In the genomic region with DNA sequence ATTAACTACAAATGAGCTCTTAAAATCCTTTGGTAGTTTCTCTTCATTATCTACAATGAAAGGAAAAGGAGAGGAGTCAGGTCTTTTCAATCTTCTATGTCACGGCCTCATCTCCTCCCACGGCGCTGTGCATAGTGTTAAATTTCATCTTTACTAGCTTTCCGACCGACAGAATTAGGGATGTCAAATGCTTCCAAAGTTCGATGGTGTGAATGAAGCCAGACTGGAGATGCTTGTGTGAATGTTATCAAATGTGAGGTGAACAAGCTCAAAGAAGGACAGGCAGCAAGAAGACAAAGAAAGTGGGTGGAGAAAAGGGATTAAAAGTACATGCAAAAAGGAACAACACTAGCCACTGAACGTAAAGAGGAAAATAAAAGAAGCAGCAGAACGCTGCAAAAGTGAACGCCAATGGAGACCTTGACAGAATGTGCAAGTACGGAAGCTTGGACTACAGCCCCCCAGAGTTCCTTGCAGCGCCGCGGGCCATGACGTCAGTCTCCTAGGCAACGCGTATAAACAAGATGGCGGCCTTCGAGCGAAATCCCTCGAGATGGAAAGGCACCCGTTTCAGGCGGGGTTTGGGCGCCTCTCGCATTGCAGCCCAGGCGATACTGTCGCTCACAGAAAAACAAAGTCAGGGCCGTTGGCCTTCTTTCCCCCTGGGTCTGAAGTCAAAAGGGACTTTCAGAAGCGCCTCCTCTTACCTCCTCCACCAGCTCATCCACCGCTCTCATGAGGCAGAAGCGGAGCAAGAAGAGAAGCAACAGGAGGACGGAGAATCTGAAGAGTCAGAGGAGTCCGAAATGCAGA, we compare ENCODE assay signal across 8 mouse cellular contexts. TPM values are rescaled to one million over a fixed set of nuclear protein-coding genes. Genes with fewer than 3 reads are reported as not detected.
DNase-seq lines count a peak whose midpoint lies in the region; ATAC-seq lines count a peak whose summit lies in the region.

TSS of gene Lrguk (plus strand) at position 516 of the 813 bp plus-strand sequence.

- H3K9me3 ChIP-seq in intestine, embryonic 14.5 days (ENCODE audit: control insufficient read depth, low read length) = no peaks in the 10 kb centered on the region

- H3K36me3 ChIP-seq in intestine, embryonic 14.5 days (ENCODE audit: control insufficient read depth, insufficient read depth, low read length) = no peaks in the 10 kb centered on the region

- peak within 1 kb of the TSS; percentile 64 for H3K4me3 ChIP-seq in intestine, embryonic 14.5 days (ENCODE audit: low read depth, low read length)

- peak; percentile 99 for ATAC-seq in activated CD4-positive, CD25-positive, alpha-beta regulatory T cell, adult 4 months
- peak; percentile 99 for ATAC-seq in common myeloid progenitor, adult 5-6 weeks (replicated peaks; ENCODE audit: low read depth, poor library complexity, severe bottlenecking)
- ATAC-seq in intestine, embryonic 14.5 days (replicated peaks; ENCODE audit: low FRiP score, low TSS enrichment, low read depth) = peak; percentile 96

- DNase-seq in gastrocnemius, postnatal 14 days = peak; percentile 83
- DNase-seq in intestine, embryonic 14.5 days (ENCODE audit: low spot score) = peak; percentile 92
- DNase-seq in left cerebral cortex, postnatal 14 days (ENCODE audit: low spot score in 2 of 2) = peak; percentile 90 to 91
- DNase-seq in mesoderm, embryonic 11.5 days (ENCODE audit: low read depth, low spot score) = peak; percentile 93
- peak; percentile 81 to 86 for DNase-seq in right cerebral cortex, postnatal 36 days (ENCODE audit: low spot score in 2 of 2)
- DNase-seq in yolk sac, embryonic 10.5 days (ENCODE audit: low spot score) = peak; percentile 85

- peak within 1 kb of the TSS; percentile 40; the same call in 1 of the 2 replicates for H3K27ac ChIP-seq in intestine, embryonic 14.5 days (ENCODE audit: low read depth)

- intact Hi-C loops in gastrocnemius, postnatal 14 days (cut with DNase I; ENCODE audit: low total_unique reads) = no loop called here
- intact Hi-C loops in left cerebral cortex, postnatal 14 days (cut with DNase I) = no loop called here

- H3K9ac ChIP-seq in intestine, embryonic 14.5 days (ENCODE audit: low read length) = peak within 1 kb of the TSS; percentile 52

- no peaks in the 10 kb centered on the region for H3K27me3 ChIP-seq in intestine, embryonic 14.5 days (replicated peaks; ENCODE audit: control insufficient read depth, insufficient read depth, low read length)

- WGBS in intestine, embryonic 14.5 days = 6% methylated on average over 32 of the region's 32 CpGs

- H3K4me2 ChIP-seq in intestine, embryonic 14.5 days (ENCODE audit: low read length) = peak within 1 kb of the TSS; percentile 84

- H3K4me1 ChIP-seq in intestine, embryonic 14.5 days (replicated peaks; ENCODE audit: control insufficient read depth, insufficient read depth, low read length) = 0 out of 2 replicates have a peak, but pooled peaks cover 4% of the 10 kb centered on the region

RNA-seq across cellular contexts. Expression of gene Lrguk, which starts in this region (rescaled TPM):
- not detected for polyA plus RNA-seq in activated CD4-positive, CD25-positive, alpha-beta regulatory T cell, adult 4 months (2017; shearing (Covaris generic))
- total RNA-seq in common myeloid progenitor, adult 5-6 weeks (2017) = 0.23 and 0.24 TPM in 2 replicates
- under 1 TPM; 0.02 to 0.04 TPM for total RNA-seq in gastrocnemius, postnatal 14 days (2021)
- 0.70 and 0.74 TPM in 2 replicates for polyA plus RNA-seq in intestine, embryonic 14.5 days (2014; fragmentation: Nextera tagmentation; extraction: Ambion mirVana)
- 1 to 10 TPM; 3.2 to 3.3 TPM for total RNA-seq in left cerebral cortex, postnatal 14 days (2021)

Comparison
In these comparisons a context has a peak if more than half of its experiments do, and no peak if none do; other contexts are left out.
1. Peak in every context shown above with its lines: DNase-seq, ATAC-seq, H3K4me3 ChIP-seq and H3K27ac ChIP-seq.
2. Peak in ATAC-seq in activated CD4-positive, CD25-positive, alpha-beta regulatory T cell, adult 4 months; RNA of the gene not detected or under 1 TPM.
3. Peak in ATAC-seq in common myeloid progenitor, adult 5-6 weeks; RNA of the gene not detected or under 1 TPM.
4. Peak in DNase-seq in gastrocnemius, postnatal 14 days; RNA of the gene not detected or under 1 TPM.
5. Peak in DNase-seq, ATAC-seq, H3K4me3 ChIP-seq, H3K27ac ChIP-seq, H3K9ac ChIP-seq and H3K4me2 ChIP-seq in intestine, embryonic 14.5 days; RNA of the gene not detected or under 1 TPM.